Mouse (Mus musculus) thymus, postnatal 36 days (tissue): ENCODE data around the gene Saysd1.
"Not testable (repeated sequence)": the region's sequence is repeated elsewhere in the genome, so short reads cannot be mapped to it uniquely, and the experiment has no call there.

Source experiments
- DNase-seq, 2 experiments: peaks; one replicate each; pipeline ENCODE4 v3.0.0; 2022; ENCODE audit warnings: mixed read lengths in 2 of 2

The Saysd1 gene

DNA sequence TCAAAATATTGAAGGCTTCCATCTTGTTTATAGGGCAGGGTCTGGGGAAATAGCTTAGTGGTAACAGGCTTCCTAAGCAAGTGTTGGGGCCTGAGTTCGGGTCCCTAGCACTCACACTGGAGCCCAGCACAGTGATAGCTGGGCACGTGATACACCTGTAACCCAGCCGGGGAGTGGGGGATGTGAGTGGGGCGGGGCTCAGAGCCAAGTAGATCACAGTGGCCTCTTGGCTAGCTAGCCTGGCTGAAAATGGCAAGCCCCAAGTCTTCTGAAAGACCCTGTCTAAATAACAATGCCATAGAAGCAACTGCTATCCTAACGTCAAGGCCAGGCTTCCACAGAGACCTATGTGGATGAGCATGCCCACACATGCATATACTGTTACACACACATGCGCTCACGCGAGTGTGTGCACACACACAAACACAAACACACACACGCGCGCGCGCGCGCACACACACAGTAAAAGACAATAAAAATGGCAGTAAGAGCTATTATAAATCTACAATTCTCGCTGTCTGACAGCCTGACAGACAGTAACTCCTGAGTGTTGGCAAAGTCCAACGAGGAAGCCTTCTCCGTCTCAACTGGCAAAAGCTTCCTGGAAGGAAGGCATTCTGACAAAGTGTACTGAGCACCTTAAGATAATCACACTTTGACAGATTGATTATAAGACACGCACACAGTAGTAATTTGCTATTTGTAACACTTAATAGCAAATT is 106.2 kb downstream of the Saysd1 start:
- DNase-seq, result no peak

DNA sequence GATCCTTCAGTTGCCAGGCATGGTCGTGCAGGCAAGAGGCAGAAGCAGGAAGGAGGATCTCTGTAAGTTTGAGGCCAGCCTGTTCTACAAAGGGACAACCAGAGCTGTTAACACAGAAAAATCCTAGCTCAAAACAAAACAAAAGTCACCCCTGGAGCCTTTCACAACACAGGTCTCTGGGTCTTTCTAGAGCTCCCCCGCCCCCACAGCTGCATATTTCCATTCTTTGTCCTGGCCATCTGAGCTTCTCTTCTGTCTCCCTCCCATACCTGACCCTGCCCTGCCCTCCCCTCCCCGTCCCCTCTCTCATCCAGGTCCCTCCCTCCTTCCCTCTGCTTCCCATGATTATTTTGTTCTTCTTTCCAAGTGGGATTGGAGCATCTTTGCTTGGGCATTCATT is 108.7 kb downstream of the Saysd1 start:
- no peak for DNase-seq

DNA sequence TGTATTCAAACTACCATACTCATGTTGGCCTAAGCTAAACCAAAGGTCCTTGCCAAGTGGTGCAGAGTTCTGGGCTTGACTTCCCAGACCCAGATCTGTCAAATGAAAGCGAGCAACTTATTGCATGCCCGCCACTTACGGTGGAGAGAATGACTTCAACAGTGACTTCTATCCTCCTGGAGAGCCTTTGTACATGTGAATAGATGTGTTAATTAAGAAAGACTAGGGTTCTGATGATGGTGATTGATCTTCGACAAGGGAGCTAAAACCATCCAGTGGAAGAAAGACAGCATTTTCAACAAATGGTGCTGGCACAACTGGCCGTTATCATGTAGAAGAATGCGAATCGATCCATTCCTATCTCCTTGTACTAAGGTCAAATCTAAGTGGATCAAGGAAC is 110.9 kb downstream of the Saysd1 start:
- not testable (repeated sequence) for DNase-seq
